Mouse (Mus musculus) layer of hippocampus, postnatal 36 days (tissue): ENCODE measurements around the gene Gadd45a. TPM values are rescaled to one million over a fixed set of nuclear protein-coding genes. Genes with fewer than 3 reads are reported as not detected.

Source experiments
- total RNA-seq, 2 experiments: library from RNA; stranded (reverse); gene quantifications; 2 replicates each; pipeline ENCODE4 v1.2.3; 2021

Gene Gadd45a
- total RNA-seq, 2 experiments from 2014 or later = 8.1 to 11.7 TPM

Other genes with a start within 250 kb of the Gadd45a start
- gene Vmn1r39, start 226.8 kb downstream of the Gadd45a start, total RNA-seq = not detected
- gene Gng12, start 141.1 kb downstream of the Gadd45a start, total RNA-seq = 10 to 100 TPM; 58.5 to 70.2 TPM
- 100 to 1,000 TPM; 220 to 226 TPM for gene Serbp1, start 200.7 kb upstream of the Gadd45a start, total RNA-seq